In genomic region chr4:41682789-41683188, GRCm38 (mm10) we compare ENCODE assay signal across 12 mouse cellular contexts. TPM values are rescaled to one million over a fixed set of nuclear protein-coding genes. Genes with fewer than 3 reads are reported as not detected.
DNase-seq lines count a peak whose midpoint lies in the region; ATAC-seq and TF ChIP-seq lines count a peak whose summit lies in the region.
"Had no signal": no experiment of that assay in that cellular context is flagged by ENCODE, and none has a peak within 500 bp of the region (broad histone marks: within the 10 kb centered on the region; RNA-seq: fewer than 3 reads in every experiment).

No protein-coding gene starts in this region.

- peaks cover 56% of the 10 kb centered on the region for H3K27me3 ChIP-seq in liver, embryonic 13.5 days
- H3K27me3 ChIP-seq in liver, embryonic 12.5 days (replicated peaks): peaks cover 74% of the 10 kb centered on the region
- H3K27me3 ChIP-seq in forebrain, embryonic 13.5 days: no peaks in the 10 kb centered on the region
- no peaks in the 10 kb centered on the region for H3K27me3 ChIP-seq in hindbrain, postnatal 0 days (ENCODE audit: insufficient read depth, low read length)
- H3K27me3 ChIP-seq in neural tube, embryonic 15.5 days (replicated peaks): no peaks in the 10 kb centered on the region

- H3K4me1 ChIP-seq in liver, embryonic 13.5 days (replicated peaks): no peaks in the 10 kb centered on the region
- H3K4me1 ChIP-seq in liver, embryonic 12.5 days: peaks cover 3% of the 10 kb centered on the region; the same call in 1 of the 2 replicates
- H3K4me1 ChIP-seq in forebrain, embryonic 13.5 days: peaks cover 77% of the 10 kb centered on the region
- H3K4me1 ChIP-seq in hindbrain, postnatal 0 days (ENCODE audit: insufficient read depth, low read length): no peaks in the 10 kb centered on the region; the same call in 1 of the 2 replicates
- peaks cover 43% of the 10 kb centered on the region for H3K4me1 ChIP-seq in neural tube, embryonic 15.5 days

- TF ChIP-seq CTCF in hindbrain, postnatal 0 days (IDR thresholded peaks at IDR 0.05; ENCODE audit: low read depth): no peak

- no peak overlapping the region for H3K4me3 ChIP-seq in liver, embryonic 13.5 days (replicated peaks)
- H3K4me3 ChIP-seq in liver, embryonic 12.5 days: no peak overlapping the region
- 0 out of 2 replicates have a peak overlapping the region, but pooled peaks have one; percentile 4 for H3K4me3 ChIP-seq in forebrain, embryonic 13.5 days
- H3K4me3 ChIP-seq in hindbrain, postnatal 0 days (ENCODE audit: low read length): no peak overlapping the region
- 0 out of 2 replicates have a peak overlapping the region, but pooled peaks have one; percentile 5 for H3K4me3 ChIP-seq in neural tube, embryonic 15.5 days (replicated peaks)
- H3K4me3 ChIP-seq: gastrocnemius, adult 2 months had no signal

- peak overlapping the region; percentile 29; the same call in 1 of the 2 replicates for H3K27ac ChIP-seq in liver, embryonic 13.5 days
- no peak overlapping the region for H3K27ac ChIP-seq in liver, embryonic 12.5 days
- H3K27ac ChIP-seq in forebrain, embryonic 13.5 days: peak overlapping the region; percentile 85
- peak overlapping the region; percentile 0; the same call in 1 of the 2 replicates for H3K27ac ChIP-seq in hindbrain, postnatal 0 days
- H3K27ac ChIP-seq in neural tube, embryonic 15.5 days (replicated peaks): peak overlapping the region; percentile 61; the same call in 1 of the 2 replicates
- H3K27ac ChIP-seq: gastrocnemius, adult 2 months had no signal

- WGBS in liver, embryonic 13.5 days (ENCODE audit: insufficient replicate concordance): 19% methylated on average over 6 of the region's 6 CpGs
- 12% methylated on average over 6 of the region's 6 CpGs for WGBS in liver, embryonic 12.5 days (ENCODE audit: insufficient replicate concordance)
- WGBS in forebrain, embryonic 13.5 days: 27% methylated on average over 6 of the region's 6 CpGs
- WGBS in hindbrain, postnatal 0 days: 35% methylated on average over 6 of the region's 6 CpGs
- 33% methylated on average over 6 of the region's 6 CpGs for WGBS in neural tube, embryonic 15.5 days

- no peaks in the 10 kb centered on the region for H3K9me3 ChIP-seq in liver, embryonic 13.5 days (replicated peaks)
- H3K9me3 ChIP-seq in liver, embryonic 12.5 days (replicated peaks): no peaks in the 10 kb centered on the region
- no peaks in the 10 kb centered on the region for H3K9me3 ChIP-seq in forebrain, embryonic 13.5 days (replicated peaks)
- H3K9me3 ChIP-seq in hindbrain, postnatal 0 days (ENCODE audit: low read length): no peaks in the 10 kb centered on the region
- no peaks in the 10 kb centered on the region for H3K9me3 ChIP-seq in neural tube, embryonic 15.5 days (replicated peaks)

- no peaks in the 10 kb centered on the region for H3K36me3 ChIP-seq in liver, embryonic 13.5 days
- no peaks in the 10 kb centered on the region for H3K36me3 ChIP-seq in liver, embryonic 12.5 days
- H3K36me3 ChIP-seq in forebrain, embryonic 13.5 days (ENCODE audit: poor library complexity, severe bottlenecking): 0 out of 2 replicates have a peak, but pooled peaks cover 8% of the 10 kb centered on the region
- H3K36me3 ChIP-seq in hindbrain, postnatal 0 days (ENCODE audit: insufficient read depth, low read length): no peaks in the 10 kb centered on the region
- no peaks in the 10 kb centered on the region for H3K36me3 ChIP-seq in neural tube, embryonic 15.5 days

- no peak overlapping the region for H3K4me2 ChIP-seq in liver, embryonic 13.5 days
- H3K4me2 ChIP-seq in liver, embryonic 12.5 days: no peak overlapping the region
- peak overlapping the region; percentile 48 for H3K4me2 ChIP-seq in forebrain, embryonic 13.5 days
- peak overlapping the region; percentile 16 for H3K4me2 ChIP-seq in hindbrain, postnatal 0 days (ENCODE audit: low read depth, low read length)
- H3K4me2 ChIP-seq in neural tube, embryonic 15.5 days: peak overlapping the region; percentile 48

- no peak overlapping the region for H3K9ac ChIP-seq in liver, embryonic 13.5 days
- no peak overlapping the region for H3K9ac ChIP-seq in liver, embryonic 12.5 days
- peak overlapping the region; percentile 41 for H3K9ac ChIP-seq in forebrain, embryonic 13.5 days
- 0 out of 2 replicates have a peak overlapping the region, but pooled peaks have one; percentile 28 for H3K9ac ChIP-seq in hindbrain, postnatal 0 days (replicated peaks; ENCODE audit: low read length)
- no peak overlapping the region for H3K9ac ChIP-seq in neural tube, embryonic 15.5 days (replicated peaks)

- ATAC-seq in liver, embryonic 13.5 days (ENCODE audit: low read depth): no peak
- no peak for ATAC-seq in liver, embryonic 12.5 days
- no peak for ATAC-seq in forebrain, embryonic 13.5 days
- no peak for ATAC-seq in hindbrain, postnatal 0 days
- no peak for ATAC-seq in neural tube, embryonic 15.5 days (ENCODE audit: low FRiP score)

- no peak for DNase-seq in liver, embryonic 13.5 days
- no peak for DNase-seq in hindbrain, postnatal 0 days (ENCODE audit: low spot score)
- DNase-seq in thymus, postnatal 14 days: no peak
- no peak for DNase-seq in urinary bladder, postnatal 36 days (ENCODE audit: low spot score in 2 of 2)
- DNase-seq: adrenal gland, postnatal 14 days; gastrocnemius, adult 2 months; heart, postnatal 4 days had no signal

RNA-seq across cellular contexts. Expression of gene Cntfr, which starts 14.1 kb away (rescaled TPM):
- polyA plus RNA-seq in liver, embryonic 13.5 days (2015; fragmentation: Nextera tagmentation; extraction: Ambion mirVana): 0.38 and 0.62 TPM in 2 replicates
- polyA plus RNA-seq in liver, embryonic 12.5 days (2016; fragmentation: Nextera tagmentation; extraction: Ambion mirVana): 1.4 and 1.7 TPM in 2 replicates
- polyA plus RNA-seq in forebrain, embryonic 13.5 days (2015; fragmentation: Nextera tagmentation; extraction: Ambion mirVana): 21.1 and 21.8 TPM in 2 replicates
- total RNA-seq in hindbrain, postnatal 0 days (2014; rRNA removed): 59.3 and 61.9 TPM in 2 replicates
- 18.5 and 22.1 TPM in 2 replicates for polyA plus RNA-seq in hindbrain, postnatal 0 days (2015; fragmentation: Nextera tagmentation; extraction: Ambion mirVana)
- polyA plus RNA-seq in neural tube, embryonic 15.5 days (2015; fragmentation: Nextera tagmentation; extraction: Ambion mirVana): 23.1 and 27.2 TPM in 2 replicates
- total RNA-seq: common myeloid progenitor, adult 5-6 weeks; MEL had no signal

RNA-seq across cellular contexts. Expression of gene Il11ra1, which starts 17.0 kb away (rescaled TPM):
- polyA plus RNA-seq in liver, embryonic 13.5 days (2015; fragmentation: Nextera tagmentation; extraction: Ambion mirVana): 32.7 and 35.8 TPM in 2 replicates
- 39.7 and 43.0 TPM in 2 replicates for polyA plus RNA-seq in liver, embryonic 12.5 days (2016; fragmentation: Nextera tagmentation; extraction: Ambion mirVana)
- polyA plus RNA-seq in forebrain, embryonic 13.5 days (2015; fragmentation: Nextera tagmentation; extraction: Ambion mirVana): 28.1 and 30.7 TPM in 2 replicates
- 24.4 and 41.9 TPM in 2 replicates for total RNA-seq in hindbrain, postnatal 0 days (2014; rRNA removed)
- 47.4 and 49.8 TPM in 2 replicates for polyA plus RNA-seq in hindbrain, postnatal 0 days (2015; fragmentation: Nextera tagmentation; extraction: Ambion mirVana)
- polyA plus RNA-seq in neural tube, embryonic 15.5 days (2015; fragmentation: Nextera tagmentation; extraction: Ambion mirVana): 52.6 and 56.6 TPM in 2 replicates

RNA-seq across cellular contexts. Expression of gene Rpp25l, which starts 30.5 kb away (rescaled TPM):
- polyA plus RNA-seq in liver, embryonic 13.5 days (2015; fragmentation: Nextera tagmentation; extraction: Ambion mirVana): 38.6 and 40.8 TPM in 2 replicates
- polyA plus RNA-seq in liver, embryonic 12.5 days (2016; fragmentation: Nextera tagmentation; extraction: Ambion mirVana): 39.1 and 44.9 TPM in 2 replicates
- polyA plus RNA-seq in forebrain, embryonic 13.5 days (2015; fragmentation: Nextera tagmentation; extraction: Ambion mirVana): 80.7 and 83.8 TPM in 2 replicates
- total RNA-seq in hindbrain, postnatal 0 days (2014; rRNA removed): 35.0 and 42.2 TPM in 2 replicates
- 47.3 and 48.3 TPM in 2 replicates for polyA plus RNA-seq in hindbrain, postnatal 0 days (2015; fragmentation: Nextera tagmentation; extraction: Ambion mirVana)
- polyA plus RNA-seq in neural tube, embryonic 15.5 days (2015; fragmentation: Nextera tagmentation; extraction: Ambion mirVana): 59.3 and 61.1 TPM in 2 replicates

RNA-seq across cellular contexts. Expression of gene Dctn3, which starts 40.2 kb away (rescaled TPM):
- polyA plus RNA-seq in liver, embryonic 13.5 days (2015; fragmentation: Nextera tagmentation; extraction: Ambion mirVana): 86.4 and 90.0 TPM in 2 replicates
- polyA plus RNA-seq in liver, embryonic 12.5 days (2016; fragmentation: Nextera tagmentation; extraction: Ambion mirVana): 89.7 and 92.2 TPM in 2 replicates
- 259 and 262 TPM in 2 replicates for polyA plus RNA-seq in forebrain, embryonic 13.5 days (2015; fragmentation: Nextera tagmentation; extraction: Ambion mirVana)
- 145 and 147 TPM in 2 replicates for total RNA-seq in hindbrain, postnatal 0 days (2014; rRNA removed)
- 306 and 316 TPM in 2 replicates for polyA plus RNA-seq in hindbrain, postnatal 0 days (2015; fragmentation: Nextera tagmentation; extraction: Ambion mirVana)
- polyA plus RNA-seq in neural tube, embryonic 15.5 days (2015; fragmentation: Nextera tagmentation; extraction: Ambion mirVana): 271 and 320 TPM in 2 replicates

RNA-seq across cellular contexts. Expression of gene Enho, which starts 42.7 kb away (rescaled TPM):
- 1.2 and 1.5 TPM in 2 replicates for polyA plus RNA-seq in liver, embryonic 13.5 days (2015; fragmentation: Nextera tagmentation; extraction: Ambion mirVana)
- 1.1 and 1.5 TPM in 2 replicates for polyA plus RNA-seq in liver, embryonic 12.5 days (2016; fragmentation: Nextera tagmentation; extraction: Ambion mirVana)
- polyA plus RNA-seq in forebrain, embryonic 13.5 days (2015; fragmentation: Nextera tagmentation; extraction: Ambion mirVana): 47.8 and 50.6 TPM in 2 replicates
- 179 and 205 TPM in 2 replicates for total RNA-seq in hindbrain, postnatal 0 days (2014; rRNA removed)
- 139 and 141 TPM in 2 replicates for polyA plus RNA-seq in hindbrain, postnatal 0 days (2015; fragmentation: Nextera tagmentation; extraction: Ambion mirVana)
- 89.8 and 111 TPM in 2 replicates for polyA plus RNA-seq in neural tube, embryonic 15.5 days (2015; fragmentation: Nextera tagmentation; extraction: Ambion mirVana)
- total RNA-seq: common myeloid progenitor, adult 5-6 weeks had no signal

Comparison
In these comparisons a context has a peak if more than half of its experiments do, and no peak if none do; other contexts are left out.
1. H3K4me2 ChIP-seq: peak in forebrain, embryonic 13.5 days (single experiment), hindbrain, postnatal 0 days (single experiment) and neural tube, embryonic 15.5 days (single experiment); none in liver, embryonic 13.5 days (single experiment) and liver, embryonic 12.5 days (single experiment).
2. H3K4me3 ChIP-seq: peak in forebrain, embryonic 13.5 days (single experiment) and neural tube, embryonic 15.5 days (single experiment); none in liver, embryonic 13.5 days (single experiment), liver, embryonic 12.5 days (single experiment) and hindbrain, postnatal 0 days (single experiment).
3. H3K9ac ChIP-seq: peak in forebrain, embryonic 13.5 days (single experiment) and hindbrain, postnatal 0 days (single experiment); none in liver, embryonic 13.5 days (single experiment), liver, embryonic 12.5 days (single experiment) and neural tube, embryonic 15.5 days (single experiment).